Mouse (Mus musculus): ENCODE data around the gene Lhx3. TPM values are rescaled to one million over a fixed set of nuclear protein-coding genes. Genes with fewer than 3 reads are reported as not detected.

Lhx3 gene
- total and polyA plus RNA-seq, 3 experiments = not detected

DNA sequence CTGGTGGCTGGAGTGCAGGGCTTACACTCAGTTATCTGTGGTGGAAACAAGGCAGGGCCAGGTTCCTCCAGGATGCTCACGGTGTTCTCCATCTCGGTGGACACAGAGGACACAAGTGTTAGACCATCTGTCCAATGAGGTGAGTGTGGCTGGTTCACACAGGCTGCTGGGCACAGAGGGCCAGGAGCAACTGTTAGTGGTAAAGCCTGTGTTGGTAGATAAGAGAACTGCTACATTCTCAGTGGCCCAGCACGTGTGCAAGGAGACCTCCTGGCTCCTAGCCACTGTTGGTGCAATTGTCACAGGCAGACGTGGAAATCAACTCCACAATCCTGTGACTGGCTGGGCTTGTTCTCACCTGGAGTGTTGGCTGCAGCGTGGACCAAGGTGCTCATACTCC, 53.5 kb downstream of the Lhx3 start:
- no peak overlapping the region for H3K27ac ChIP-seq (ENCODE audit: insufficient read depth, low read depth)
- H3K9ac ChIP-seq (ENCODE audit: insufficient read depth, low read depth) = no peak overlapping the region
- H3K4me3 ChIP-seq (replicated peaks in 1 of 3; ENCODE audit: low read depth in 2 of 3, low read length in 2 of 3, poor library complexity in 1 of 3) = no peak overlapping the region
- DNase-seq (ENCODE audit: extremely low read depth) = no peak
- TF ChIP-seq POLR2AphosphoS2 (IDR thresholded peaks at IDR 0.05; ENCODE audit: low read depth, low read length) (no peak), CTCF (conservative IDR thresholded peaks at IDR 0.05 in 1 of 2, IDR thresholded peaks at IDR 0.05 in 1 of 2; ENCODE audit: low read depth in 2 of 2, low read length in 2 of 2) (no peak), EP300 (IDR thresholded peaks at IDR 0.05; ENCODE audit: low read length) (no peak), MAFK (IDR thresholded peaks at IDR 0.05; ENCODE audit: insufficient replicate concordance, low read length) (no peak), IRF4 (IDR thresholded peaks at IDR 0.05; ENCODE audit: low read depth, low read length) (no peak), E2F4 (IDR thresholded peaks at IDR 0.05; ENCODE audit: insufficient replicate concordance, low read depth, low read length) (no peak), MXI1 (IDR thresholded peaks at IDR 0.05; ENCODE audit: low read depth, low read length) (no peak), JUN (IDR thresholded peaks at IDR 0.05; ENCODE audit: insufficient read depth, low read depth, low read length) (no peak), MYC (IDR thresholded peaks at IDR 0.05; ENCODE audit: low read depth, low read length) (no peak), NELFE (IDR thresholded peaks at IDR 0.05; ENCODE audit: low read depth, low read length) (no peak), ZKSCAN1 (IDR thresholded peaks at IDR 0.05; ENCODE audit: borderline replicate concordance, low read depth, low read length) (no peak), HCFC1 (IDR thresholded peaks at IDR 0.05; ENCODE audit: low read depth, low read length) (no peak), SMC3 (IDR thresholded peaks at IDR 0.05; ENCODE audit: low read depth, low read length) (no peak), ETS1 (conservative IDR thresholded peaks at IDR 0.05; ENCODE audit: low read depth, low read length) (no peak)
- peaks cover 0 to 8% of the 10 kb centered on the region in 2 experiments; a peak in 1 of 4 replicates for H3K4me1 ChIP-seq (ENCODE audit: control insufficient read depth in 1 of 2, insufficient read depth in 2 of 2)
- H3K4me2 ChIP-seq (ENCODE audit: insufficient read depth, low read depth, poor library complexity, severe bottlenecking) = no peak overlapping the region
- no peaks in the 10 kb centered on the region for H3K36me3 ChIP-seq (replicated peaks in 1 of 2; ENCODE audit: control insufficient read depth in 1 of 2, insufficient read depth in 1 of 2, low read length in 1 of 2)
- no peaks in the 10 kb centered on the region for H3K79me2 ChIP-seq (replicated peaks; ENCODE audit: control insufficient read depth, extremely low read depth, insufficient read depth, poor library complexity, severe bottlenecking)
- no peaks in the 10 kb centered on the region for H3K9me3 ChIP-seq (replicated peaks; ENCODE audit: low read length)
- peaks cover 9% of the 10 kb centered on the region for H3K27me3 ChIP-seq (replicated peaks)
- in situ Hi-C loops (cut with MboI; ENCODE audit: low pct_ligation_motif_present, low pct_unique_long_range_greater_than_20kb, low sequenced_read_pairs) (no loop called here), dilution Hi-C loops (cut with MboI; ENCODE audit: extremely low pct_ligation_motif_present, extremely low pct_unique_long_range_greater_than_20kb, low sequenced_read_pairs) (no loop called here)

DNA sequence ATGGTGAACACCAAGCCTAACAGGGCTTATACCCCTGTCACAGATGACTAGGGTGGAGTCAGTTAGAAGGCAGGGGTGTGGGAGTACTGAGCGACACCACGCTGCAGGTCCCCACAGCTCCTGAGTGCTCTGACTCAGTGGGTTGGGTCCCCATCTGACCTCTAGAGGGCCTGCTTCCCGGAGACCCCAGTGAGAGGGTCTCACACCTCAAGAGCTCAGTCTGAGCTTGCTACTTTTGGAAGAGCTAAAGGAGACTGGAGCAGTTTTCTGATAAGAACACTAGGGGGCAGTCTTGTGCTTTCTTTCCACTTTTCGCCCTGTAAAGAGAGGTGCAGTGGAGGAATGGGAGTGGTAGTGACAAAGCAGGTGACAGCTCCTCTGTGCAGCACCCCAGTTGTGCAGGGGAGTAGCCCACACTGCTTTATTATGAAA, 54.2 kb downstream of the Lhx3 start:
- no peaks in the 10 kb centered on the region for H3K36me3 ChIP-seq (replicated peaks in 1 of 2; ENCODE audit: control insufficient read depth in 1 of 2, insufficient read depth in 1 of 2, low read length in 1 of 2)
- peaks cover 9% of the 10 kb centered on the region for H3K27me3 ChIP-seq (replicated peaks)
- in situ Hi-C loops (cut with MboI; ENCODE audit: low pct_ligation_motif_present, low pct_unique_long_range_greater_than_20kb, low sequenced_read_pairs) = no loop called here
- no peak overlapping the region for H3K27ac ChIP-seq (ENCODE audit: insufficient read depth, low read depth)
- no peaks in the 10 kb centered on the region for H3K79me2 ChIP-seq (replicated peaks; ENCODE audit: control insufficient read depth, extremely low read depth, insufficient read depth, poor library complexity, severe bottlenecking)
- peak; percentile 63 for DNase-seq (ENCODE audit: extremely low read depth)
- TF ChIP-seq ETS1 (conservative IDR thresholded peaks at IDR 0.05; ENCODE audit: low read depth, low read length) (no peak), RCOR1 (conservative IDR thresholded peaks at IDR 0.05; ENCODE audit: low read depth, low read length) (no peak), SMC3 (IDR thresholded peaks at IDR 0.05; ENCODE audit: low read depth, low read length) (peak; percentile 77), RAD21 (IDR thresholded peaks at IDR 0.05; ENCODE audit: low read depth, low read length) (peak; percentile 89), MAFK (IDR thresholded peaks at IDR 0.05; ENCODE audit: insufficient replicate concordance, low read length) (no peak), ZC3H11A (IDR thresholded peaks at IDR 0.05; ENCODE audit: low read depth, low read length) (no peak), CTCF (conservative IDR thresholded peaks at IDR 0.05 in 1 of 2, IDR thresholded peaks at IDR 0.05 in 1 of 2; ENCODE audit: low read depth in 2 of 2, low read length in 2 of 2) (peak; percentile 75 to 90)
- H3K9ac ChIP-seq (ENCODE audit: insufficient read depth, low read depth) = no peak overlapping the region
- H3K4me1 ChIP-seq (ENCODE audit: control insufficient read depth in 1 of 2, insufficient read depth in 2 of 2) = peaks cover 0 to 8% of the 10 kb centered on the region in 2 experiments; a peak in 1 of 4 replicates
- H3K4me3 ChIP-seq (replicated peaks in 1 of 3; ENCODE audit: low read depth in 2 of 3, low read length in 2 of 3, poor library complexity in 1 of 3) = no peak overlapping the region
- dilution Hi-C loops (cut with MboI; ENCODE audit: extremely low pct_ligation_motif_present, extremely low pct_unique_long_range_greater_than_20kb, low sequenced_read_pairs) = no loop called here
- H3K9me3 ChIP-seq (replicated peaks; ENCODE audit: low read length) = no peaks in the 10 kb centered on the region
- no peak overlapping the region for H3K4me2 ChIP-seq (ENCODE audit: insufficient read depth, low read depth, poor library complexity, severe bottlenecking)
